Mouse (Mus musculus): ENCODE data around the gene Mta1.

Mta1 gene

GRCm38 (mm10) chr12:113097749-113098281, at the start of gene Mta1:
Gene Mta1, plus strand, starts transcription at chr12:113098278.
- DNase-seq, result peak; percentile 71

GRCm38 (mm10) chr12:113049836-113050235, 48.2 kb upstream of the Mta1 start:
- DNase-seq, result no peak

- no peak for DNase-seq
Measured at GRCm38 (mm10) chr12:113050671-113051070, 47.4 kb upstream of the Mta1 start.

- DNase-seq, result peak; percentile 58
Measured at GRCm38 (mm10) chr12:113051628-113052403, 46.3 kb upstream of the Mta1 start.

- no peak for DNase-seq
Measured at GRCm38 (mm10) chr12:113056089-113056488, 42.0 kb upstream of the Mta1 start.

GRCm38 (mm10) chr12:113060178-113060577, 37.9 kb upstream of the Mta1 start:
- no peak for DNase-seq

- DNase-seq, result no peak
Measured at GRCm38 (mm10) chr12:113061606-113062005, 36.5 kb upstream of the Mta1 start.

- DNase-seq, result no peak
Measured at GRCm38 (mm10) chr12:113062201-113062600, 35.9 kb upstream of the Mta1 start.

- no peak for DNase-seq
Measured at GRCm38 (mm10) chr12:113063700-113064099, 34.4 kb upstream of the Mta1 start.

GRCm38 (mm10) chr12:113068002-113068401, 30.1 kb upstream of the Mta1 start:
- no peak for DNase-seq

GRCm38 (mm10) chr12:113069389-113069788, 28.7 kb upstream of the Mta1 start:
- DNase-seq, result no peak

- DNase-seq, result no peak
Measured at GRCm38 (mm10) chr12:113071321-113071720, 26.8 kb upstream of the Mta1 start.

GRCm38 (mm10) chr12:113071827-113072226, 26.3 kb upstream of the Mta1 start:
- DNase-seq, result no peak

GRCm38 (mm10) chr12:113073420-113074328, 24.4 kb upstream of the Mta1 start:
- DNase-seq, result peak; percentile 16

- peak; percentile 93 for DNase-seq
Measured at GRCm38 (mm10) chr12:113074329-113075062, 23.6 kb upstream of the Mta1 start, which contains the start of gene Tex22. Gene Tex22, plus strand, starts transcription at chr12:113074502.

GRCm38 (mm10) chr12:113075063-113075454, 23.0 kb upstream of the Mta1 start:
- DNase-seq, result peak; percentile 90

GRCm38 (mm10) chr12:113075486-113075885, 22.6 kb upstream of the Mta1 start:
- DNase-seq, result no peak

GRCm38 (mm10) chr12:113087276-113087675, 10.8 kb upstream of the Mta1 start:
- DNase-seq, result no peak

- DNase-seq, result no peak
Measured at GRCm38 (mm10) chr12:113088026-113088425, 10.1 kb upstream of the Mta1 start.

GRCm38 (mm10) chr12:113089107-113089506, 9.0 kb upstream of the Mta1 start:
- DNase-seq, result no peak

- DNase-seq, result no peak
Measured at GRCm38 (mm10) chr12:113090053-113090452, 8.0 kb upstream of the Mta1 start.

GRCm38 (mm10) chr12:113097040-113097439, 1.0 kb upstream of the Mta1 start:
- no peak for DNase-seq

All from kidney, postnatal 14 days (tissue).